Mouse (Mus musculus): ENCODE measurements around the gene Trmt1. TPM values are rescaled to one million over a fixed set of nuclear protein-coding genes. Genes with fewer than 3 reads are reported as not detected.

Gene Trmt1
- total RNA-seq, 1 experiment from 2014 or later, result 44.7 TPM

- ATAC-seq (replicated peaks; ENCODE audit: insufficient number of reproducible peaks, low FRiP score, low TSS enrichment, poor library complexity, severe bottlenecking), result no peak
These were observed 3.9 kb upstream of the Trmt1 start for GRCm38 (mm10) chr8:84682257-84682656.

- no peak for ATAC-seq (replicated peaks; ENCODE audit: insufficient number of reproducible peaks, low FRiP score, low TSS enrichment, poor library complexity, severe bottlenecking)
These were observed 1.6 kb upstream of the Trmt1 start for GRCm38 (mm10) chr8:84684537-84684936.

GRCm38 (mm10) chr8:84687003-84687704 is 1.0 kb downstream of the Trmt1 start:
- ATAC-seq (replicated peaks; ENCODE audit: insufficient number of reproducible peaks, low FRiP score, low TSS enrichment, poor library complexity, severe bottlenecking), result no peak

DNA sequence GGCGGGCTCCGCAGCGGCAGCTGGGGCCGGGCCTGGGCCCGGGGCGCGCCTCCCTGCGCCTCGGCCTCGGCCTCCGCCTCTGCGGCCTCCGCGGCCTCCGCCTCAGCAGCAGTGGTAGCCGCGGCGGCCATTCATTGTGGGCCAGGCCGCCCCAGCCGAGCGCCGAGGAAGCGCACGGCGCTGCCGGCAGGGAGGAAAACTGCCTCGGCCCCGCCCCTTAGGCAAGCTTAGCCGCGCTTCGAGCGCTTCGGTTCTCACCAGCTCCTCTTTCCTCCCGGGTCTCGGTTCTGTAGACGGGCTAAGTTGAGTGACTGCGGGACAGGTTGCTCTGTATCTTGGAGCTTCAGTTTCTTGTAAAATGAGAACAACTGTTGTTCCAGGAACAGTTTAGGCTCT is 1.6 kb downstream of the Trmt1 start, which contains the start of gene Nacc1:
Gene Nacc1, minus strand, starts transcription at position 158 of the 396 bp plus-strand sequence.
- ATAC-seq (replicated peaks; ENCODE audit: insufficient number of reproducible peaks, low FRiP score, low TSS enrichment, poor library complexity, severe bottlenecking), result peak; percentile 84

DNA sequence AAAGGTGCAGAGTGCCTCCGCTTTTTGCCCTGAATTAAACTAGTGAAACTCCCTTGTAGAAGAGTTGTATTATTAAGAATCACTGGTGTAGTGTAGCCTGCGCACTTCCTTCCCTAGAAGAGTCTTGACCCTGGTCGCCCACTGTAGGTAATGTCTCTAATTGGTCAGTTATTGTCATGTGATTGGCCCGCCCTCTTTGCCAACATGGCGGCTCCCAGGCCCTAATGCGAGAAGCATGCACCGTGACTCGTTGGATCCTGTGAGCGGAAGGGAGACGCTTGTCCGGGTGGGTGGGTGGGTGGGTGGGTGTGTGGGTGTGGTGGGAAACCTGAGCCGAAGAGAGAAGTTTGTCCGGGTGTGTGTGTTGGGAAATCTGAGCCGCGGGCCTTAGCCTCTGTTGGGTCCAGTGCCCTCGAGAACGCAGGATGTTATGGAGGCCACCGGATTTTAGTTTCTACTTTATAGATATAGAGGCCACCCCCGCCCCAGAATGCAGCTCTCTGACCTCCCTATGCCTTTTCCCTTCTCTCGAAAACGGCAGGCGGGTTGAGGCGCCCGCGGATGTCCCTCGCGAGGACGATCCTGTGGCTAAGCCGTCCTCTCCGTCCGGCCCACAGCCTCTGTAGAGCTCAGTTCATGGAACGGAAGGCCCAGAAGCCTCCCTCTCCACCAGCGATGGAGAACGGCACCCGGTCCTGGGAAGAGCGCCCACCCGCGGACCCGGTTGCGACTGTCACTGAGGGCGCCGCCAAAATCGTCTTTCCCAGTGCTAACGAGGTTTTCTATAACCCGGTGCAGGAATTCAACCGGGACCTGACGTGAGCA is 3.2 kb downstream of the Trmt1 start:
- peak; percentile 91 for ATAC-seq (replicated peaks; ENCODE audit: insufficient number of reproducible peaks, low FRiP score, low TSS enrichment, poor library complexity, severe bottlenecking)

- no peak for ATAC-seq (replicated peaks; ENCODE audit: insufficient number of reproducible peaks, low FRiP score, low TSS enrichment, poor library complexity, severe bottlenecking)
These were observed 7.2 kb downstream of the Trmt1 start for GRCm38 (mm10) chr8:84693332-84693731.

DNA sequence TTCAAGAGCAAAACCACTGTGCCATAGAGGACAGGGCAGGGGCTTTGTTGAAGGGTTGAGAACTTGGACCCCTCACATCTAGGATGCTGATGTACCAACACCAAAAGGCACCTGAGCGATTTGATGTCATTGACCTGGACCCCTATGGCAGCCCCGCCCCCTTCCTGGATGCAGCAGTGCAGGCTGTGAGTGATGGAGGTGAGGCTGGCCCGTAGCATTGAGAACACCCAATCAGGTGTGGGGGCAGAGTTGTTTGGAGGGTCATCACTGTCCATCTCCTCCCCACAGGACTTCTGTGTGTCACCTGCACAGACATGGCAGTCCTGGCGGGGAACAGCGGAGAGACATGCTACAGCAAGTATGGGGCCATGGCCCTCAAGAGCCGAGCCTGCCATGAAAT is 9.0 kb downstream of the Trmt1 start:
- no peak for ATAC-seq (replicated peaks; ENCODE audit: insufficient number of reproducible peaks, low FRiP score, low TSS enrichment, poor library complexity, severe bottlenecking)

GRCm38 (mm10) chr8:84697166-84698130 is 11.3 kb downstream of the Trmt1 start:
- 0 out of 2 replicates have a peak, but pooled peaks have one; percentile 7 for ATAC-seq (replicated peaks; ENCODE audit: insufficient number of reproducible peaks, low FRiP score, low TSS enrichment, poor library complexity, severe bottlenecking)

DNA sequence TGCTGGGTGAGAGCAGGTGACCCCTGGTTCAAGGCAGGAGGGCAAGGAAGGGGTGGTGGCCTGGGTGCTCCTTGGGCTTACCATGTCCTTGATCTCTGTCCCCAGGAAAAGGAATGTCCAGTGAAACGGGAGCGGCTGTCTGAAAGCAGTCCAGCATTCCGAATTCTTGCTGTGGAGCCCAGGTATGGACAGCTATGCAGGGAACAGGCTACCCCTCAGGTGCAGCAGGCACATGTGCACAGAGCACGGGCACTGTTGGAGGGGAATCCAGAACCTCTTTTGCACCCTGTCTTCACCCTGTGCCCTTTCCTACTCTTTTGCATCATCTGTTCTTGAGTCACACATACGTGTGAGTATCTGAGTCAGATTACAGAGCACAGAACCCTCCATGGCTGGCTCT is 12.2 kb downstream of the Trmt1 start:
- ATAC-seq (replicated peaks; ENCODE audit: insufficient number of reproducible peaks, low FRiP score, low TSS enrichment, poor library complexity, severe bottlenecking), result no peak

- no peak for ATAC-seq (replicated peaks; ENCODE audit: insufficient number of reproducible peaks, low FRiP score, low TSS enrichment, poor library complexity, severe bottlenecking)
These were observed 12.9 kb downstream of the Trmt1 start for GRCm38 (mm10) chr8:84698929-84699401.

- no peak for ATAC-seq (replicated peaks; ENCODE audit: insufficient number of reproducible peaks, low FRiP score, low TSS enrichment, poor library complexity, severe bottlenecking)
These were observed 13.8 kb downstream of the Trmt1 start for GRCm38 (mm10) chr8:84699861-84700322.

DNA sequence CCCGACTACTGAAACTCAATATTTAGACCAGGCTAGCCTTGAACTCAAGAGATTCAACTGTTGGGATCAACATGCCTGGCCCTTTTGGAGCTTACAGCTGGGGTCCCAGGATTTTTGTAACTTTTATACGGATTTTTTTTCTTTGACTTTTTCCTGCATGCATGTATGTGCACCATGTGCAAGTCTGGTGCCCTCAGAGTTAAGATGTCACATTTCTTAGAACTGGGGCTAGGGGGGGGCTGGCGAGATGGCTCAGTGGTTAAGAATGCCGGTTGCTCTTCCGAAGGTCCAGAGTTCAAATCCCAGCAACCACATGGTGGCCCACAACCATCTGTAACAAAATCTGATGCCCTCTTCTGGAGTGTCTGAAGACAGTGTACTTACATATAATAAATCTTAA is 14.4 kb downstream of the Trmt1 start:
- no peak for ATAC-seq (replicated peaks; ENCODE audit: insufficient number of reproducible peaks, low FRiP score, low TSS enrichment, poor library complexity, severe bottlenecking)

DNA sequence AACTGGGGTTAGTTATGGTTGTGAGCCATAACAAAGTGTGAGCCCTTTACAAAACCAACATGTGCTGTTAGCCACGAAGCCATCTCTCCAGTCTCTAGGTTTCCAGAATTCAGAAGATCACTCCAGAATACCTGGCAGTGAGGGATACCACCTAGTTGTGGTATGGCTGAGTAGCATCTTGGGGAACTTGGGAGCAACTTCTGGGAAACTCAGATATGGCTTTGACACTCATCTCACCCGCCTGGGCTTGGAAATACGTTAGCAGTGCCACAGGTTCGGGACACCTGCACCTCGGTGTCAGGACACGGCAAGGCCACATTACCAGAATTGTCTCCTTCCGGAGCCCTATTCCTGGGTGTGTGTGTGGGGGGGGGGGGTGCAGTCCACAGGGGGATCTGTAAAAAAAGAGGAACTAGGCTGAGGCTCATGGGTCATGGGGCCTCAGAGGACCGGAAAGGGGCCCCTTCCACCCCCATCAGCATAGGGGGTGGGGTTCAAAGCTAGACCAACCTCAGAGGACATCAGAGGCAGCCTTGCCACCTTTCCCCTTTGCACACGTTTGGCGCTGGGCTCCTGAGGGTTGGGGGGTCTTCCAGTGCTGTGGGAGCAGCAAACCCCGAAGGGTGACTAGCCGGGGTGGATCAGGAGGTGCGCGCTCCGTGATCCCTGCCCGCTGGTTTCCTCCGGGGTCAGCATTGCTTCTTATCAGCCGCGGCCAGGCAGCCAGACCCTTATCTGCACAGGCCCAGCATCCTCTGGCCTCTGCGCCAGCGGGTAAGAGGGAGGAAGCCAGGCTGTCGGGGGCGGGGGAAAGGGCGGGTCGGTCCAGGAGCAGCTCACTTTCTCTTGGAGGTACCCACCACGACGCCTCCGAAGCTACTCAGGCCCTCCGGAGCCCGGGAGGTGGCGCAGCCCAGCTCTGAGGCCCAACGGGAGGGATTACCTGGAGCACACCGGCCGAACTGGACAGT is 15.1 kb downstream of the Trmt1 start, which contains the start of gene Lyl1:
Gene Lyl1, plus strand, starts transcription at position 517 of the 971 bp plus-strand sequence.
- ATAC-seq (replicated peaks; ENCODE audit: insufficient number of reproducible peaks, low FRiP score, low TSS enrichment, poor library complexity, severe bottlenecking), result peak; percentile 48

DNA sequence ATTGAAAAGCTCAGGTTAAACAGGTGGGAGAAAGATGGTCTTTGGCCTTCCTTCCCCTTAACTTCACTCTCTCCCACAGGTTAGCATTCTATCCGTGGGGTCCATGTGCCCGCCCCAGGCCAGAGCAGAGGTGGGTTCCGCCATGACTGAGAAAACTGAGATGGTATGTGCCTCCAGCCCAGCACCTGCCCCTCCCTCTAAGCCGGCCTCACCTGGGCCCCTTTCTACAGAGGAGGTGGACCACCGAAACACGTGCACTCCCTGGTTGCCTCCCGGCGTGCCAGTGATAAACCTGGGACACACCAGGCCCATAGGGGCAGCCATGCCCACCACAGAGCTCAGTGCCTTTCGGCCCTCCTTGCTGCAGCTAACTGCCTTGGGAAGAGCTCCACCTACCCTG is 16.5 kb downstream of the Trmt1 start:
- ATAC-seq (replicated peaks; ENCODE audit: insufficient number of reproducible peaks, low FRiP score, low TSS enrichment, poor library complexity, severe bottlenecking), result no peak

- ATAC-seq (replicated peaks; ENCODE audit: insufficient number of reproducible peaks, low FRiP score, low TSS enrichment, poor library complexity, severe bottlenecking), result no peak
These were observed 16.9 kb downstream of the Trmt1 start for GRCm38 (mm10) chr8:84702963-84703465.

GRCm38 (mm10) chr8:84703466-84704249 is 17.6 kb downstream of the Trmt1 start:
- 0 out of 2 replicates have a peak, but pooled peaks have one; percentile 1 for ATAC-seq (replicated peaks; ENCODE audit: insufficient number of reproducible peaks, low FRiP score, low TSS enrichment, poor library complexity, severe bottlenecking)

Data from monocyte, adult 5-6 weeks (primary cell).